Mouse (Mus musculus) heart, postnatal 0 days (tissue): Measurements from ENCODE around the gene Psme2.

Experiments used
- CTCF ChIP-seq: IDR thresholded peaks from 2 replicates; pipeline ENCODE4 v1.5.1; 2016; ENCODE audit warnings: antibody characterized with exemption, control low read depth, low read depth
- EP300 ChIP-seq: IDR thresholded peaks from 2 replicates; pipeline ENCODE4 v1.6.1; 2016; ENCODE audit warnings: antibody characterized with exemption, low read depth

GRCm38 (mm10) chr14:55559799-55560201 is 31.1 kb downstream of the Psme2 start, which contains the start of gene Dcaf11:
- TF ChIP-seq CTCF (peak; percentile 38), EP300 (peak; percentile 57)
